Mouse (Mus musculus): Measurements from ENCODE around the gene Tm7sf2.
A peak's percentile ranks its signal among the peaks of the same experiment; 100 is the strongest.

Gene Tm7sf2

DNA sequence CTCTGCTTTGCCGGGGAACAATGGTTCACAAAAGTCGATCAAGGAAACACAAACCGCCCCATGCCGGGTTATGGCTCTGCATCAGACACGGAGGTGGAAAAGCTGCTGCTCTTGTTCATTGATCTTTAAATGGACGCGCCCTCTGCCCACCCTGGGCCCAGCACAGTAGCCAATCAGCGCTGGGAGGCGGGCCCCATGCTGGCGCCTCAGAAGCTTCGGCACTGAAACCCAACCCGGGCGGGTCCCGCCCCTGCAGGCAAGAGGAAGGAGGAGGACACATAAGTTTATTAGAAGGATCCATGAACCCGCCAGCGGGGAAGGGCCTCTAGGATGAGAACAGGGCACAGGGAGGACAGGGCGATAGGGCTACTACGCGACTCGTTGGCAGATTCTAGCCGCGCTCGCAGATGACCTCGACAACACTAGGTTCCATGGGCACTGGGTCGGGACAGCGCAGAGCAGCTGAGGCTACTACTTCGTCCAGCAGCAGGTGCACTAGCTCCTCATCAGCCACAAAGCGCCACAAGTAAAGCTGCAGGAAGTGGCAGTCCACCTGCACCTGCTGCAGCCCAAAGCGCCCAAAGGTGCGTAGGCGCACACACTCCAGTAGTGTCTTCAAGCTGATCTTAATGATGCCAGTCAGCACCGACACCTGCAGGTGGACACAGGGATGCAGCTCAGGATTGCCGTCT lies at the start of gene Tm7sf2:
Gene Tm7sf2, minus strand, starts transcription at position 650 of the 692 bp plus-strand sequence.
- peak; percentile 81 to 82 for DNase-seq (ENCODE audit: low spot score in 2 of 2)

DNA sequence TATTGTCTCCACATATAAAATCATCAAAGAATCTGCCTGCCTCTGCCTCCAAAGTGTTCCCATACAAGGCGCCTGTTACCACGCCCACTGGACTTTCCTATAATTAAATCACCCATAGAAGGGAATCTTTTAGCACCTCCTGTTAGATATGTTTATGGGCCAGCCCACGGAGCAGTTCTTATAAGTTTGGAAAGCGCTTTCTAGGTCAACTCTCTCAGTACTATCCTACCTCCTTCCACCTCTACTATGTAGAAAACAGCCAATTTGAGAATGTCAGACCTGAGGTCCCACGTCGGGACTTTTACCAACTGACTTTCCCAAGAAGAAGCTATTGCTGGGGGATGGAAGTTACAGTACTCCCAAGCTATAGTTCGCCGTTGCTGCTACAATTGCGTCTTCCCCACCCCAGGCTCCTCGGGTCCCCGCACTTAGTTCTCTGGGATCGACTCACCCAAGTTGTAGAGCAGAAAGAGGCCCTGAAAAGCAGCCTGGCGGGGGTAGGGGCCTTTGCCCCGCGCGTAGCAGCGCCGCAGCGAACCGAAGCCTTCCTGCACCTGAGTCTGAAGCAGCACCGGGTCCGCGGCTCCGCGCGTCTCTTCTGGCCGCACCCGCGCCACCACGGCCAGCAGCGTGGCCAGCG lies 49.3 kb upstream of the Tm7sf2 start:
- DNase-seq (ENCODE audit: low spot score in 2 of 2): no peak

DNA sequence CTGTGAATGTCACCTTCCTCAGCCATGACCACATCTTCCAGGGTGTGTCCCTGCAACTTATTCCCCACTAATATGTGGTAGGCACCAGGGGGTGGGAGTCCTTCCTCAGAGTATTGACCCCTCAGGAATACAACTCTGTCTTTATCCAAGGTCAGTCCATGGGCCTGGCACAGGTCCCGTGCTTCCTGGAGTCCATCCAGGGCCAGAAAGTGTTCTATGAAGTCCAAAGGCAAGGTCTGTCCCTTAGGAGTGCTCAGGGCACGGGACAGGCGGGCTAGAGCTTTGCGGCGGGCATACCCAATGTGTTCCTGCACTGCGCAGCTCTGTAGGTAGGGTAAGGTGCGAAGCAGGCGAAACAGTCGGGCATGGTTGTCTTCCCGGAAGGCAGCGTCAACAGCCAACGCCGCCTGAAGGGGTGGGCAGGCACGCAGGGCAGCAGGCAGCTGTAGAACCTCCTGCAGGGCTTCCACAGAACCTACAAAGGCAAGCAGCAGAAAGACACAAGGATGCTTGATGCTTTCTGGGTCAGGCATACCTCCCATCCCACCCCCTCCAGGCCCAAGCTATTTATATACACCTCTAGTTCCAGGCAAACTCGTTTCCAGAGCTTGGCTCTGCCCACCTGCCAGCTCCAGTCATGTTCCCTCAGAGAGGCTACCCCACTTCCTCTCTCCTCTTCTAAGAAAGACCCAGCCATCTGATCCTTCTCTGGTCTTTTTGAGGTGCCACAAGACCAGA lies 48.1 kb upstream of the Tm7sf2 start:
- DNase-seq (ENCODE audit: low spot score in 2 of 2): no peak

DNA sequence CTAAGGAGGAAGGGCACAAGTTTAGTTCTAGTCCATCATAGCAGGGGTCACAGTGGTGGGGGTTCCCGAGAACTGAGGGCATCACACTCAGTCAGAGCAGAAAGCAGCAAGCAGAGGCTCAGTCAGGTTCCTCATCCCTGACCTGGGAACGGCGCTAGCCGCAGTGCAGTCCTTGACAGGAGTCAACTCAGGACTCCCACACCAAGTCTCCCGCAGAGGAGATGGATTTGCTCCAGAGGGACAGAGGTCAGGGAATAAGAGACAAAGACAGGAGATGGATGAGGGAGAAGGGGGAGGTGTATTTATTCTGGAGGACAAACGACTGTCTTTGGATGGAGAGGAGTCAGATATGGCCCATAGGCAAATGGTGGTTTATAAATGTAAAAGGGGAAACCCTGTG lies 44.9 kb upstream of the Tm7sf2 start:
- DNase-seq (ENCODE audit: low spot score in 2 of 2): no peak

DNA sequence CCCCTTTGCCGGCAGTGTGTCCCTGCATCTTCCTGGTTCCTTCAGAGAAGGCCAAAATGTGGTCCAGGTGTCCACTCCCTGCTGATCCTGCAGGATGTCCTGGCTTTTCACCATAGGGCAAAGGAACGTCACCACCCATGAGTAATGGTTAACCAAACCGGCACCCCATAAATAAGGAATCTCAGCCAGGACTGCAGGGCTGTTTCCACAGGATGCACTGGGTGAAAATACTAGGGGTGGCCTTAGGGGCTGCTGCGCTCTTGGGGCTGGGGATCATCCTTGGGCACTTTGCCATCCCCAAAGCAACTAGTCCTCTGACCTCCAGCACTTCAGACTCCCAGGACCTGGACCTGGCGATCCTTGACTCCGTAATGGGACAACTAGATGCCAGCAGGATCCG lies 37.4 kb upstream of the Tm7sf2 start, which contains the start of gene Naaladl1:
Gene Naaladl1, plus strand, starts transcription at position 197 of the 400 bp plus-strand sequence.
- no peak for DNase-seq (ENCODE audit: low spot score in 2 of 2)

DNA sequence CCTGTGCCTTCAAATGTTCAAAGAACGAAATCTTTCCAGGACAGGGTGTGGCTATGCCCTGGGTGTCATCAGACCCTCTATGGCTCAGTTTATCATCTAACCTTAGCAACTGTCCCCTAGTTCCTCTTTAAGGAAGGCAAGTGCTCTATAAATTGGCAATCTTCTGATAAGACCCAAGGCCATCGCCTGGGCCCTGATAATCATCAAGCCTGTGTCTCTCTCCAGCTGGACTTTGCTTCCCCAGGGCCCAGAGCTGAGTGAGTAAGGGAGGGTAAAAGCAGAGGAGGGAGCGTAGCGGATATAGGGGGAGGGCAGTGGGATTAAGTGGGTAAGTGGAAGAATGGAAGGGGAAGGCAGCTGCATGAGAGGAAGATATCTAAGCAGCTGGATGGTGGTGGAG lies 36.3 kb upstream of the Tm7sf2 start:
- no peak for DNase-seq (ENCODE audit: low spot score in 2 of 2)

DNA sequence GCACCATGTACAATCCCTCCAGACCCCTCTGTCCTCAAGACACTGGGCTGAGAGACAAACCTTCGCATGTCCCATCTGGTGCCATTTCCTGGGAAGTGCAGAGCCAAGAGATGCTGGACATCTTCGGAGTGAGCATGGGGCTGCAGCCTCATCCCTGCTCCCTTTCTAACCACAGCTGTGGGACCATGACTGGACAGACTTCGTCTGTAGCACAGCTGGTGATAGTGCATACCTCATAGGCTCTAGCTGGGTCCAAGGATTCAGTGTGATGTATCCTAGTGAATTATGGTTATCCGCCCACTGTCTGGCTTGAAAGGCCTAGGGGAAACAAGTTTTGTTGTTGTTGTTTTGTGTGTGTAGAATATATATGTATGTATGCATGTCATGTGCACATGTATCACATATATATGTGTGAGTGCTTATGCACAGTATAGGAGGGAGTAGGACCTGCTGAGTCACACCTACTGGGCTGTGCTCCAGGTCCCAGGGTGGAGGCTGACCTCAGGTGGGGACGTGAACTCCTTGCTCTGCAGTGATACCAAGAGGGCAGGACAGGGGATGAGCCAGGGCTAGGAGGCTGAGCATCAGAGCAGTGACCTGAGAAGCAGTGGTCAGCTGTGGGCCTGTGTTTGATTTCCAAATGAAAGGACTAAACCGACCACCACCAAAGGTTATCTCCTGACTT lies 34.1 kb upstream of the Tm7sf2 start:
- no peak for DNase-seq (ENCODE audit: low spot score in 2 of 2)

GRCm38 (mm10) chr19:6101186-6101585 lies 33.0 kb upstream of the Tm7sf2 start:
- no peak for DNase-seq (ENCODE audit: low spot score in 2 of 2)

- DNase-seq (ENCODE audit: low spot score in 2 of 2): no peak
These were observed 29.7 kb upstream of the Tm7sf2 start for GRCm38 (mm10) chr19:6097847-6098246.

DNA sequence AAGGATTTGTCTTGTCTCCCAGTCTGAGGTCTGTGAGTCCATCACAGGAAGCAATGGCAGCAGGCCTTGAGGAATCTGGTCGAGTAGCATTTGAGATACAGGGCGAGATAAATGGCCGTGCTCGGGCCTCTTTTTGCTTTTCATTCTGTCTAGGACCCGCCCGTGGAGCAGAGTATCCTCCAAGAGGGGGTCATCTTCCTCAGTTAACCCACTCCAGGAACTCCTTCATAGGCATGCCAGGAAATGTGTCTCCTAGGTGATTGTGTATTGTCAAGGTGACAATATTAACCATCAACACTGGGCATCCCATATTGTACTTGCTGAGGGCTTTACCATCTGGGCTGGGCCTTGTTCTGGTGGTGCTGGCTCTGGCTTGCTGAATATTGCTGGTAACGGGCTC lies 25.9 kb upstream of the Tm7sf2 start, which contains the start of gene AC131692.1:
Gene AC131692.1, plus strand, starts transcription at position 301 of the 400 bp plus-strand sequence.
- no peak for DNase-seq (ENCODE audit: low spot score in 2 of 2)

GRCm38 (mm10) chr19:6088841-6089240 lies 20.7 kb upstream of the Tm7sf2 start:
- no peak for DNase-seq (ENCODE audit: low spot score in 2 of 2)

DNA sequence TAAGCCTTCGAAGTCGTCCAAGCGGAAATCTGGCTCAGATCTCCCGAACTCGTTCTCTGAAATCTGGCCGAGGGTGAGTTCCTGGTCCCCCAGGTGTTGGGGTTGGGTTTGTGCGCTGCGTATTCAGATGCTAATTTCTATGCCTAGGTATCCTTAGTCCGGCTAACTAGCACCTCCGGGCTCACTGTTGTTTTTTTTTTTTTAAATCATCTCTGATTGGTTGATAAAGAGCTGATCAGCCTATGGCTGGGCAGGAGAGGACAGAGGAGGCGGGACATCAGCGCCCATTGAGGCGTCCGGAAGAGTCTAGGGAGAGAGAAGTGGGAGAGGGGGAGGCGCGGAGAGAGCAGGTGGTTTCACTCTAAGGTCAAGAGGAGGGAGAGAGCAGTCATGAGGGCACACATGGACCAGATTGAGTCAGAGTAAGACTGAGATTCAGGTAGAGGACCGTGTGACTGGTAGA lies 17.3 kb upstream of the Tm7sf2 start:
- no peak for DNase-seq (ENCODE audit: low spot score in 2 of 2)

GRCm38 (mm10) chr19:6084478-6085248 lies 16.5 kb upstream of the Tm7sf2 start, which contains the start of the genes Zfpl1 and Cdca5:
Gene Zfpl1, minus strand, starts transcription at chr19:6084956.
Gene Cdca5, plus strand, starts transcription at chr19:6084983.
- DNase-seq (ENCODE audit: low spot score in 2 of 2): peak; percentile 97

- DNase-seq (ENCODE audit: low spot score in 2 of 2): no peak
These were observed 14.0 kb upstream of the Tm7sf2 start, which contains the start of gene Gm28374 for GRCm38 (mm10) chr19:6082156-6082555. Gene Gm28374, minus strand, starts transcription at chr19:6082256.

GRCm38 (mm10) chr19:6079983-6080480 lies 11.9 kb upstream of the Tm7sf2 start, which contains the start of gene Tmem262:
Gene Tmem262, plus strand, starts transcription at chr19:6080033.
- no peak for DNase-seq (ENCODE audit: low spot score in 2 of 2)

DNA sequence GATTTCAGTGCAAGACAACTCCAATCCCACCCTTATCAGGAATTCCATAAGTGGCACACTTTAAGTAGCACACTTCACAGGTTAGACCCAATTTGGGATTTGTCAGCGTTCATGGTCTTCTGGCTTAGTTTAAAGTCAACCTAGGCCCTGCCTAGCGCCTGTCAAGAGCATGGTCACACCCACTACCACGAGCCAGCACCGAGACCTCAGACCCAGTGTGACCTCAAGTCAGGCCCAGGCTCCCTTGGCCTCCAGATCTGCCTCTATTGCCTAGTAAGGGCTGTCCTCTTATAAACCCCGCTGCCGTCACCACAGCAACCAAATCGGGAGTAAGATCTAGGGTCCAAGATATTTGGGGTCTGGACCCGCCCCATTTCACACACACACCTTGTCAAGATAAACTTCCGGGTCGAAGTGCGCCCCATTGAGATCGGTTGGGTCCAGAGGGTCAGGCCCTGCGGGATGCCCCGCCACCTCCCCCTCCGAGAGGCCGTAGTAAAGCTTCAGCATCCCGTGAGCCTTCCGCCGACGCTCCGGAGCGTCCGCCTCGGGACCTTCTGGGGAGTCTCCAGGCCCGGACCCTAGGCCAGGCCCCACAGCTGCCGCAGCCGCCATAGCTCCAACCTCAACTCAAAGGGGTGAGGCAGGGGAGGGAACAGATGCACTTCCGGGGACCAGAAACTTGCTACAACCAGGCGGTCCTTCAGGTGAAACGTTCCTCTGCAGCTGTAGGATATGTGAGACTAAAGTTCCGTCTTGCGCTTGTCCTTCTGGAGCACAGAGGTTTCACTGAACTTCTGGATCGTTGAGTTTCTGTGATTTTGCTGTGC lies 8.6 kb upstream of the Tm7sf2 start, which contains the start of gene Vps51:
Gene Vps51, minus strand, starts transcription at position 668 of the 830 bp plus-strand sequence.
- DNase-seq (ENCODE audit: low spot score in 2 of 2): peak; percentile 82 to 83

DNA sequence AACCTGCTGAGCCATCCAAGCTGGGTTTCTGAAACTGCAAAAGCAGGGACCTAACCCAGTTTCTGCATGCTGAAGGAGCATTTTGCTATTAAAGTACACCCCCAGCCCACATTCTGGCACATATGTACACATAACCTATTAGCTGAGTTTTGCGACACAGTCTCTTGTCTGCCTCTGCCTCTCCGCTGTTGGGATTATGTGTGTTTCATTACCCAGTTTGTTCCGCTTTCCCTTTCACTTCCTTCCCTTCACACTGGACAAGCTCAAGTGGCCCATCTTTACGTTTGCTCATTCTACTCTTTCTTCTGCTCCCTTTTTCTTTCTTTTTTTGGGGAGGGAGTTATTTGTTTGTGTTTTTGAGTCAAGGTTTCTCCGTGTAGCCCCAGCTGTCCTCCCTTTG lies 5.7 kb upstream of the Tm7sf2 start:
- no peak for DNase-seq (ENCODE audit: low spot score in 2 of 2)

DNA sequence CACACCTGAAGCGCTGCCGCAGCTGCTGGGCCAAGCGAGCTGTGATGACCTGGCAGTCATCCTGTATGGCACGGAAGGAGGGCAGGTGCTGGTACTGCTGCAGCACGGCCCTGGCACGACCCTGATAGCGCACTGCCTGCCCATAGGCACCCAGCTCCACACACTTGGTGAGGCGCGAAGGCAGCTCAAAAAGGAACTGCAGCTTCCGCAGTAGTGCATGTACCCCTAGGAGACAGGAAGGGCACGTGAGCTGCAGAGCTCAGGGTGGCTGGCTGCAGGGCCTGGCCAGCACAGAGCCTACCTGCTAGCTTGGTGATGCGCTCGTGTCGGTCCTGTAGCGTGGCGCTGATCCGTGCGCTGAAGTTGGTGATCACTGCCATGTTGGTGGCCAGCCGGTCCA lies 3.1 kb upstream of the Tm7sf2 start:
- no peak for DNase-seq (ENCODE audit: low spot score in 2 of 2)

- no peak for DNase-seq (ENCODE audit: low spot score in 2 of 2)
These were observed 2.5 kb upstream of the Tm7sf2 start for GRCm38 (mm10) chr19:6070571-6071250.

Data from right cerebral cortex, postnatal 36 days (tissue).